Mouse (Mus musculus): ENCODE measurements around the gene Dnajb12. TPM values are rescaled to one million over a fixed set of nuclear protein-coding genes. Genes with fewer than 3 reads are reported as not detected.

Gene Dnajb12
- polyA plus RNA-seq, 1 experiment from 2014 or later = 28.7 TPM

- no peak overlapping the region for H3K4me2 ChIP-seq (ENCODE audit: low read depth, low read length)
- H3K27me3 ChIP-seq (replicated peaks; ENCODE audit: control insufficient read depth, insufficient read depth, low read length) = no peaks in the 10 kb centered on the region
- WGBS = 74% methylated on average over 6 of the region's 6 CpGs
- no peak overlapping the region for H3K9ac ChIP-seq (ENCODE audit: low read depth, low read length)
- H3K36me3 ChIP-seq (ENCODE audit: control insufficient read depth, insufficient read depth, low read length) = 0 out of 2 replicates have a peak, but pooled peaks cover 5% of the 10 kb centered on the region
- no peaks in the 10 kb centered on the region for H3K4me1 ChIP-seq (ENCODE audit: control insufficient read depth, insufficient read depth, low read length)
- no peak overlapping the region for H3K4me3 ChIP-seq (ENCODE audit: low read depth, low read length)
- no peak for DNase-seq (ENCODE audit: low spot score)
- ATAC-seq (ENCODE audit: low read depth) = no peak
- H3K9me3 ChIP-seq (ENCODE audit: control insufficient read depth, low read length) = no peaks in the 10 kb centered on the region
- no peak overlapping the region for H3K27ac ChIP-seq (replicated peaks; ENCODE audit: low read depth, low read length)
Measured at GRCm38 (mm10) chr10:59846416-59846815, 32.9 kb upstream of the Dnajb12 start.

GRCm38 (mm10) chr10:59848079-59848877 lies 31.1 kb upstream of the Dnajb12 start:
- Histone ChIP-seq H3K4me2 (ENCODE audit: low read depth, low read length) (no peak overlapping the region), H3K9ac (ENCODE audit: low read depth, low read length) (no peak overlapping the region), H3K27ac (replicated peaks; ENCODE audit: low read depth, low read length) (no peak overlapping the region), H3K9me3 (ENCODE audit: control insufficient read depth, low read length) (no peaks in the 10 kb centered on the region), H3K27me3 (replicated peaks; ENCODE audit: control insufficient read depth, insufficient read depth, low read length) (no peaks in the 10 kb centered on the region), H3K4me3 (ENCODE audit: low read depth, low read length) (no peak overlapping the region), H3K36me3 (ENCODE audit: control insufficient read depth, insufficient read depth, low read length) (no peaks in the 10 kb centered on the region), H3K4me1 (ENCODE audit: control insufficient read depth, insufficient read depth, low read length) (no peaks in the 10 kb centered on the region)
- no peak for DNase-seq (ENCODE audit: low spot score)
- ATAC-seq (ENCODE audit: low read depth) = no peak
- WGBS = 73% methylated on average over 11 of the region's 11 CpGs

- Histone ChIP-seq H3K4me2 (ENCODE audit: low read depth, low read length) (no peak overlapping the region), H3K9ac (ENCODE audit: low read depth, low read length) (no peak overlapping the region), H3K27ac (replicated peaks; ENCODE audit: low read depth, low read length) (no peak overlapping the region), H3K4me3 (ENCODE audit: low read depth, low read length) (no peak overlapping the region), H3K4me1 (ENCODE audit: control insufficient read depth, insufficient read depth, low read length) (no peaks in the 10 kb centered on the region), H3K27me3 (replicated peaks; ENCODE audit: control insufficient read depth, insufficient read depth, low read length) (no peaks in the 10 kb centered on the region), H3K9me3 (ENCODE audit: control insufficient read depth, low read length) (no peaks in the 10 kb centered on the region), H3K36me3 (ENCODE audit: control insufficient read depth, insufficient read depth, low read length) (no peaks in the 10 kb centered on the region)
- peak; percentile 55; the same call in 1 of the 2 replicates for ATAC-seq (ENCODE audit: low read depth)
- 61% methylated on average over 9 of the region's 9 CpGs for WGBS
- no peak for DNase-seq (ENCODE audit: low spot score)
Measured at GRCm38 (mm10) chr10:59848953-59849352, 30.4 kb upstream of the Dnajb12 start.

- DNase-seq (ENCODE audit: low spot score) = no peak
- no peaks in the 10 kb centered on the region for H3K4me1 ChIP-seq (ENCODE audit: control insufficient read depth, insufficient read depth, low read length)
- WGBS = 72% methylated on average over 7 of the region's 7 CpGs
- no peak overlapping the region for H3K27ac ChIP-seq (replicated peaks; ENCODE audit: low read depth, low read length)
- H3K9me3 ChIP-seq (ENCODE audit: control insufficient read depth, low read length) = no peaks in the 10 kb centered on the region
- no peak overlapping the region for H3K9ac ChIP-seq (ENCODE audit: low read depth, low read length)
- no peaks in the 10 kb centered on the region for H3K36me3 ChIP-seq (ENCODE audit: control insufficient read depth, insufficient read depth, low read length)
- ATAC-seq (ENCODE audit: low read depth) = no peak
- no peaks in the 10 kb centered on the region for H3K27me3 ChIP-seq (replicated peaks; ENCODE audit: control insufficient read depth, insufficient read depth, low read length)
- H3K4me2 ChIP-seq (ENCODE audit: low read depth, low read length) = no peak overlapping the region
- no peak overlapping the region for H3K4me3 ChIP-seq (ENCODE audit: low read depth, low read length)
Measured at GRCm38 (mm10) chr10:59849371-59849770, 30.0 kb upstream of the Dnajb12 start.

- 87% methylated on average over 5 of the region's 5 CpGs for WGBS
- Histone ChIP-seq H3K27ac (replicated peaks; ENCODE audit: low read depth, low read length) (no peak overlapping the region), H3K4me2 (ENCODE audit: low read depth, low read length) (no peak overlapping the region), H3K4me1 (ENCODE audit: control insufficient read depth, insufficient read depth, low read length) (no peaks in the 10 kb centered on the region), H3K4me3 (ENCODE audit: low read depth, low read length) (no peak overlapping the region), H3K27me3 (replicated peaks; ENCODE audit: control insufficient read depth, insufficient read depth, low read length) (no peaks in the 10 kb centered on the region), H3K9me3 (ENCODE audit: control insufficient read depth, low read length) (no peaks in the 10 kb centered on the region), H3K9ac (ENCODE audit: low read depth, low read length) (no peak overlapping the region), H3K36me3 (ENCODE audit: control insufficient read depth, insufficient read depth, low read length) (no peaks in the 10 kb centered on the region)
- no peak for DNase-seq (ENCODE audit: low spot score)
- ATAC-seq (ENCODE audit: low read depth) = no peak
Measured at GRCm38 (mm10) chr10:59857157-59857556, 22.2 kb upstream of the Dnajb12 start.

GRCm38 (mm10) chr10:59860684-59861083 lies 18.7 kb upstream of the Dnajb12 start:
- 79% methylated on average over 9 of the region's 9 CpGs for WGBS
- Histone ChIP-seq H3K4me3 (ENCODE audit: low read depth, low read length) (no peak overlapping the region), H3K27ac (replicated peaks; ENCODE audit: low read depth, low read length) (no peak overlapping the region), H3K4me2 (ENCODE audit: low read depth, low read length) (no peak overlapping the region), H3K9ac (ENCODE audit: low read depth, low read length) (no peak overlapping the region), H3K9me3 (ENCODE audit: control insufficient read depth, low read length) (no peaks in the 10 kb centered on the region), H3K4me1 (ENCODE audit: control insufficient read depth, insufficient read depth, low read length) (no peaks in the 10 kb centered on the region), H3K36me3 (ENCODE audit: control insufficient read depth, insufficient read depth, low read length) (peaks cover 8% of the 10 kb centered on the region; the same call in 1 of the 2 replicates), H3K27me3 (replicated peaks; ENCODE audit: control insufficient read depth, insufficient read depth, low read length) (no peaks in the 10 kb centered on the region)
- ATAC-seq (ENCODE audit: low read depth) = no peak
- DNase-seq (ENCODE audit: low spot score) = no peak

GRCm38 (mm10) chr10:59861201-59861600 lies 18.2 kb upstream of the Dnajb12 start:
- 87% methylated on average over 10 of the region's 10 CpGs for WGBS
- DNase-seq (ENCODE audit: low spot score) = no peak
- peaks cover 8% of the 10 kb centered on the region; the same call in 1 of the 2 replicates for H3K36me3 ChIP-seq (ENCODE audit: control insufficient read depth, insufficient read depth, low read length)
- no peak overlapping the region for H3K9ac ChIP-seq (ENCODE audit: low read depth, low read length)
- no peak overlapping the region for H3K4me2 ChIP-seq (ENCODE audit: low read depth, low read length)
- H3K4me1 ChIP-seq (ENCODE audit: control insufficient read depth, insufficient read depth, low read length) = no peaks in the 10 kb centered on the region
- H3K4me3 ChIP-seq (ENCODE audit: low read depth, low read length) = no peak overlapping the region
- H3K27ac ChIP-seq (replicated peaks; ENCODE audit: low read depth, low read length) = no peak overlapping the region
- H3K27me3 ChIP-seq (replicated peaks; ENCODE audit: control insufficient read depth, insufficient read depth, low read length) = no peaks in the 10 kb centered on the region
- ATAC-seq (ENCODE audit: low read depth) = no peak
- no peaks in the 10 kb centered on the region for H3K9me3 ChIP-seq (ENCODE audit: control insufficient read depth, low read length)

- no peaks in the 10 kb centered on the region for H3K27me3 ChIP-seq (replicated peaks; ENCODE audit: control insufficient read depth, insufficient read depth, low read length)
- H3K36me3 ChIP-seq (ENCODE audit: control insufficient read depth, insufficient read depth, low read length) = peaks cover 8% of the 10 kb centered on the region; the same call in 1 of the 2 replicates
- no peak overlapping the region for H3K4me3 ChIP-seq (ENCODE audit: low read depth, low read length)
- H3K9me3 ChIP-seq (ENCODE audit: control insufficient read depth, low read length) = no peaks in the 10 kb centered on the region
- no peak overlapping the region for H3K4me2 ChIP-seq (ENCODE audit: low read depth, low read length)
- H3K27ac ChIP-seq (replicated peaks; ENCODE audit: low read depth, low read length) = no peak overlapping the region
- H3K9ac ChIP-seq (ENCODE audit: low read depth, low read length) = no peak overlapping the region
- no peaks in the 10 kb centered on the region for H3K4me1 ChIP-seq (ENCODE audit: control insufficient read depth, insufficient read depth, low read length)
- DNase-seq (ENCODE audit: low spot score) (no peak), ATAC-seq (ENCODE audit: low read depth) (no peak)
- 88% methylated on average over 6 of the region's 6 CpGs for WGBS
Measured at GRCm38 (mm10) chr10:59862816-59863440, 16.4 kb upstream of the Dnajb12 start.
